Mouse (Mus musculus) ES-Bruce4 (cell line): Measurements from ENCODE around the gene Lrrc9.

Experiments
- EP300 ChIP-seq: IDR thresholded peaks from 2 replicates; pipeline ENCODE4 v1.6.1; 2011; ENCODE audit warnings: low read depth, low read length; ENCODE audit not compliant: insufficient read depth
- POLR2A ChIP-seq: IDR thresholded peaks from one replicate; pipeline ENCODE4 v1.8.1; 2011; ENCODE audit warnings: low read length; ENCODE audit not compliant: insufficient read depth

DNA sequence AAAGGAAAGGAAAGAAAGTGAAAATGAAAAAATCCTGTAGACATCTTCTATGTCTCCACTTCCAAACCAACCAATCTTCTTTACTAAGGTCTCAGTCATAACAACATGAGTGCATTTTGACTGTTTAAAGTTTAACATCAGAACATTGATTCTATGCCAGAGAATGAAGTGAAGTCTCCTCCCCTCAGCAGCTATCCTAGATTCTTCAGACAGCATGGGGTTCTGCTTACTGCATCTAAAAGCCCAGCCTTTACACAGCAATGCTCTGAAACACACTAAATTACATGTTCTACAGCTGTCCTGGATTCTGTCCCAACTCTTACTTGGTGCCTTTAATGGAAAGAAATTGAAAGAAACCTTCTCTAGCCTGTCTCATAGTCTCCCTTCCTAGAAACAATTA lies 43.2 kb downstream of the Lrrc9 start:
- TF ChIP-seq POLR2A = no peak
- no peak for TF ChIP-seq EP300
